Mouse (Mus musculus) left cerebral cortex, adult 9 months (tissue): ENCODE data around the gene Foxp1.

ENCODE experiments used
- DNase-seq, 2 experiments: peaks; one replicate each; pipeline ENCODE4 v3.0.0; 2022; ENCODE audit warnings: low spot score in 2 of 2

Foxp1 gene

DNA sequence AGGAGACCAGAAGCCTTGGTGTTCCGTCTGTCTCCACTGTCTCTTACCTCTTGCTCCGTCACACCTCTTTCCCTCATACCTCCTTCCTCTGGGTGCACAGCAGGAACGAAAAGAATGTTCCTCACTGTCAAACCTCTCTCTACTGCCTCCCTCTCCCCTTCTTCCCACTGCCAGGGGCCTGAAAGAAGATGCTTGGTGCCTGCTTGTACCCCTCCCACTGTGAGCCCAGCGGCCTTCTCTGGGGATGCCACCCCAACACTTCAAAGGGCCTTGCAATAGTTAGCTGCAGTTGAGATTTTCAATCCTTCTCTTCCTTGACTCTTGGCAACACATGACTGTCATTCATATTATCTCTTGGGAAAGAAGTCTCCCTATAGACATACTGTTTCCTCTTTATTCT lies 339.7 kb downstream of the Foxp1 start:
- DNase-seq = no peak

DNA sequence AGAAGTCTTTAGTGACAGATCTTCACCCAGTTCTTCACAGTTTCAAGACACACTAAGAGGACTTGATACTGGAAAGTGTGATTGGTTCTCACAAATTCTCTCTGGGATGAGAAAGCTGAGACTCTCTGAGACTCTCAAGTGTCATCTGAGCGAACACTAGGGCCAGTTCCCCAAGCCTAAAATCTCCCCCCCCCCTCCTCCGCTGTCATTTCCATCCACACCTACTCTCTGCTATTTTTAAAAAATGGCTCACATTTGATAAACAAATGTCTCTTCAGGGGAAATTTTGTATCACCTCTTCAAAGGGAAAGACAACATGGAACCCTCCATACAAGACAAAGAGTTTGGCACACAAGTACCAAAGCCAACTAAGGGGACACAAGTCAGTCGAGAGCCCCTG lies 346.3 kb downstream of the Foxp1 start:
- DNase-seq = no peak

DNA sequence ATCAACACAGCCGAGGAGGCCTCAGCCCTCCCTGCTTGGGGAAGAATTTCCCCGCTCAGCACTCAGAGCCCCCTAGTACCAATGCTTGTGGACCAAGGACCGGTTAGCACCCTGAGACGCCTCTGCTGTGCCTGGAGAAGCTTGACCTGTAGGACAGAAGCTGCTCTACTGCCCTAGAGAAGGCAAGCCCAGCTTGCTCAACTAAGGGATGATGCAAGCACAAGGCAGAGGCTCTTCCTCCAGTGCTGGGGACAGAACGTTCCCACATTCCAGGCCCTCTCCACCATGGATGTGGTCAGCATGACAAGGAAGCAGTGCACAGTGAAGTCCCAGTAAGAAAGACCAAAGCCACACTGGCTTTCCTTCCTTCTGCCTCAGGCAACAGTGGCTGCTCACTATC lies 347.1 kb downstream of the Foxp1 start:
- DNase-seq = no peak

DNA sequence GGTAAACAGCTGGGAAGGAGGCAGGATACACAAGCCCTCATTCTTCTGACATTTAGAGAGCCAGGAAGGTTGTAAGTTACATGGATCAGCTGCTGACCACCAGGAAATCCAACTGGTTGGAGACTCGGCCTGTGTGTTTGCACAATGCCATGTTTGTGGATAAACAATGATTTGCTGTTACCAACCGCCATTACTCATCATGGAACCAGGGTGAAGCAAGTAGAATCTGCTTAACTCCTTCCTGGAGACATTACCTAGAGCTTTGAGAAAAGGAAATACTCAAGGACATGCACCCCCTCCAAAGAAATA lies 348.7 kb downstream of the Foxp1 start:
- no peak for DNase-seq

DNA sequence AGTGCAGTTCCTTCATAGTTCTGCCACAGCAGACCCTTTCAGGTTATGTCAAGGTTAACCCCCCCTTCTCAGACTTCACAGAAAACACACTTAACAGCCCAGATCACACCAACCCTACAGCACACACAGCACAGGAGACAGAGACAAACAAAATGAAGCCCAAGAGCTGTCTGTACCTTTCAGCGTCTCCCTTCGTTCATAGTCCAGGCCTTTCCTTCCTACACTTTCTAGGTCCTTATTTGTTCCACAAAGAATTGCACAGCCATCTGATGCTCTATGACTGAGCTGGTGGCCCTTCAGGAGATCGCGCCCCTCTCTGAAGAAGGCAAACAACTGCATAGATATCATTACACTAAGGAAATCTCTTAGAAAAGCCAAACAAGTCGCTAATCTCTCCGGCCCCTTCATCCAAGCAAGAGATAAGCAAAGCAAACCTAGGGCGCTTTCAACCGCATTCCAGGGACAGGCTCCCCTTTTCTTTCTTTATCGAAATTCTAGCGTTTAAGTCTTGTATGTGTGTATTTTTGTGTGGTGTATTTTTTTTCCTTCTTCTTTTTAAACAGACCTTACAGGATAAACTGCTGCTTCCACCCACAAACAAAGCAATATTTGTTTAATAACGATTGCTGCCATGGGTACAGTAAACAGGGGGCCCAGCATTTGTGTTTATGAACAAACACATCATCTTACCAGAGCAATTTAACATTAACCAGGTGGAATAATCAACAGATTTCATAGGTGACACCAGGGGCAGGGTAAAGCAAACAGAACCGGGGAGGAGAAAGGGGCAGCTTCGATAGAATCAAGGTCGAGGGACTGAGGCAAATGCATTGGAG lies 349.2 kb downstream of the Foxp1 start:
- DNase-seq = no peak

DNA sequence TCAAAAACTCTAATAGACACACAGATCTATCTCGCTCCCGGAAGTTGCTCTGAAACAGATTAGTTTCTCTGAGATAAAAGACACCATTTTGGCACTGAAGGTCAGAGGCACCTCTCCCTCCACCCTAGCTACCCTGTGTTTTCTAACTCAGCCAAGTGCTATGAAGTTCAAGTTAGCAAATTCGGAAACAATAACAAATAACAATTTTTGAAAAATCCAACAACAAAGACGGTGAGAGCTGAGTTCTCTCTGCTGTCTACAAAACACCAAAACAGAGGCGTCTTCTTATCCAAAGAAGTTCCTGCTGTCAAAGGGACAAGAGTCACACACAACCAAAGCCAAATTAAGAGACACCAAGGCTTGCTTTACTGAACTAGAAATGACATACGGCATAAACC lies 349.9 kb downstream of the Foxp1 start:
- DNase-seq = no peak

DNA sequence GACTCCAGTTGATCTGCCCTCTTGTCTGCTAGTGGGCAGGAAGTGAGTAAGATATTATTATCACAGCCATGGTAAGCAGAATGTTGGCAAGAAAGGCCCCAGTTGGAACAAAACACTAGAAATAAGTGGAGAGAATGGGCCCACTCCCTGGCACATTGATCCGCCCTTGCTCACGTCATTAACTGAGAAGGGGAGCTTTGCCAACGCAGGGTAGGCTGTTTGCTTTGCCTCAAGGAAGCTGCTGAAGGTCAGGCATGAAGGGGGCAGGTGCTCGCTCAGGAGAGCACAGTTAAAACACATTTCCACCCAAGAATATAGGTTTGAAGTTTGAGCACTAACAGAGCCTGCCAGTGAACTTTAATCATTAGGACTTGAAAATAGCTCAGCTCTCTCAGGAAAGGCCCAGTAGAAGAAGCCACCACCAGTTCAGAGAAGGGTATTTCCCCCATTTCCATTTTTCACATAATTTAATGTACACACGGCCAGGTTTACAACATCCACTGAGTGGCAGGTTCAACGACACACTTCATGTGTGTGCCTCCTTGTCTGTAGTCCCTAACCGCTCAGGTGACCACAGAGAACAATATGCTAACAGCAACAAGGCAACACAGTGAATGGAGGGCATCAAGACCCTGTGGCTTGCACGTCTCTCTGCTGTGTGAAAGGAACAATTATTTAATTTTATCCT lies 350.5 kb downstream of the Foxp1 start:
- DNase-seq = no peak

DNA sequence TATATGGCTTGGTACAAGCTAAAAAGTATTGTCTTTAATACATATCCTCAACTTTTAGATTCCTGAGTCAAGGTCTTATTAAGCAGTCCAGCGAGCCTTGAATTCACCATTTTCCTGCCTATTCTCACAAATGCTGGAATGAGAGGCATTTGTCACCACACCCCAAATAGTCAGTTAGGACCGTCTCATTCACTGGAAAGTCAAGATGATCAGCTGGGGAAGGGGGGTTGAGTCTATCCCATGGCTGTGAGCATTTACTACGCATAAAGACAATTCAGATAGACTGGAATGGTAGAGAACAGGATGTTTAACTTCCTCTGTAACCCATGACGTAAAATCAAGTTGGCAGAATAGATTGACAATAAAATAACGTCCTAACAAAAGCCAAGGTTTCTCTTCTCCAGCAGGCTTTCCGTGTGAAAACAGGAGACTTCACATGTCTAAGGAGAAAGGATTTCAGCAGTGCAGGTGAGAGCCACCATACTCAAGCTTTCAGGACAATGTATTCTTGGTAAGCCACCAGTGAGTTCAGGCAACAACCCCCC lies 351.2 kb downstream of the Foxp1 start:
- DNase-seq = no peak

DNA sequence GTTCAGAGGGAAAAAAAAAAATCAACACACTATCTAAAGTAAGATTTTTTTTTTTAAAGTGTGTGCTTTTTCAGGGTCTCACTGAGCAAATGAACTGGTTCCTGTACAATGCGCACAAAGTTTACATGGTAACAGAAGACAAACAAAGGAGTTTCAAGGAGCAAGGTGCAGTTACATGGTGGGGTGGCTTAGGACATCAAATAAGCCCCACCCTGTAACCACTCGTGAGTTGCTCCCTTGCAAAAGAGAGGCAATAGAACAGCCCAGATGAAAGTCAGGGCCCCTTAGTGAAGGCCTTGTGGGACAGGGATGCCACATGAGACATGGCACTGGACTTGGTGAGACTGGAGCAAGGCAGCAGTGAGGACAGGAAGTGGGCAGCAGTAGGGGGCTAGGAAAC lies 353.8 kb downstream of the Foxp1 start:
- no peak for DNase-seq

DNA sequence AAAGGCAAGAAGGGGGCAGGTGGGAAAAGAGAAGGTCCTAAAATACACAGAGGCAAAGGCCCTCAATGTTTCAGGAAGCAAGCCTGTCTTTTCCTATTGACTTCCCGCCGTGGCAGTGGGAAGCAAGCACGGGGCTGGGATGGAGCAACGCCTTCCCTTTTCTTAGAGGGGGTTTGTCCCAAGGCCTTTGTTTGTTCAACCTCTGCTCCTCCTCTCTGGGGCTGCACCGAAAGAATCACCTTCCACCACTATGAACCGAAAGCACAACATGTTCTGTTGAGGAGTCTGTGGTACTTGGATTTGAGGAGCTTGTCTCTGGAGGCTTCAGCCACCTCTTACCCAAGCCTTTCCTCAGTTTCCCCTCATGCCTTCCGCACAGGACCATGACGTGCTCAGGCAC lies 355.5 kb downstream of the Foxp1 start:
- no peak for DNase-seq

DNA sequence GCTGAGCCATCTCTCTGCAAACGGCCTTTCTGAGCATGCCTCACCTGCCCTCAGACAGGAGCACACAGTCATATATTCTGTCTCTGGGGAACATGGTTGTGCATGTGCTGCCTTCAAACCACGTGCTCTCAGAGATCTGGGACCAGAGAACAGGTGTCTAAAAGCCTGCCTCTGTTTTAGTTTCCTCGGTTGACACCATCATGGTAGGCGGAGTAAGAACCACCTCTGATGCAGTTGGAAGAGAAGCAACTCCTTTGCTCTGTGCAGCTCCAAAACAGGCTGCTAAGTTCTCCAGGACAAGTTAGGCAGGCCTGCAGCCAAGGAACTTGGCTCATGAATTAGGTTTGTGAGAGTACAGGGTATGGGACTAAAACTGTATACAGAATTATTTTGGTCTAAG lies 356.4 kb downstream of the Foxp1 start:
- peak; percentile 42 to 70 for DNase-seq

DNA sequence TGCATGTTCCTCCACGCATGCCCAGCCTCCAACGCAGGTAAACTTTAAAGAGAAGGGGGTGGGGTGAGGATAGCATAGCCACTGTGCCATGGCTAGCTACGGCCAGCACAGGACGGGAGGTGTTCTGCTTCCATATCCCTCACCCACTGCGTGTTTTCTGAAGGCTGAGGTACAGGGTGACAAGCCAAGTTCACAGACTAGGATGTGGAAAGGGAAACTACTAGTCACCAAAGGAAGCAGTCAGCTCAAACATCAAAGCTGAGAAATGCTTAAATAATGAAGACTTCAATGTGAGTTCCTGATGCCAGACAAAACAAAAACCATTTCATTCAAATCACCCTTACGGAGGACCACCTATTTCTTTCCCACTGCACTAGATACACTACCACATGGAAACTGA lies 357.8 kb downstream of the Foxp1 start:
- no peak for DNase-seq

DNA sequence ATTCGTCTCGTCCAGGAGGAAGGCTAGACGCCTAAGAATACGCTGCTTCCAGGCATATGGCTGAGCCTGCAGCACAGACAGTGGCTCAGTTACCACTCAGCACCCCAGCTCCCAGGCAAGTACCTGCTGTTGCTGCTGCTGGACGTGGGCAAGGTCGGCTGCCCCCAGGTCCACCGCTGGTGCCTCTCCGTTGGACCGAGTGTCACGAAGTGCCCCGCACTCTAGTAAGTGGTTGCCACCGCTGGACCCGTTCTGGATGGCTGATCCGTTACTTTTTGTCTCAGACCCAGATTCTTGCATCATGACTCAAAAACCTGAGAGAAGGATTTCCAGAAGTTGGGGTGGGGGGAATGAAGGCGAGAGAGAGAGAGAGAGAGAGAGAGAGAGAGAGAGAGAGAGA lies 359.8 kb downstream of the Foxp1 start:
- no peak for DNase-seq

DNA sequence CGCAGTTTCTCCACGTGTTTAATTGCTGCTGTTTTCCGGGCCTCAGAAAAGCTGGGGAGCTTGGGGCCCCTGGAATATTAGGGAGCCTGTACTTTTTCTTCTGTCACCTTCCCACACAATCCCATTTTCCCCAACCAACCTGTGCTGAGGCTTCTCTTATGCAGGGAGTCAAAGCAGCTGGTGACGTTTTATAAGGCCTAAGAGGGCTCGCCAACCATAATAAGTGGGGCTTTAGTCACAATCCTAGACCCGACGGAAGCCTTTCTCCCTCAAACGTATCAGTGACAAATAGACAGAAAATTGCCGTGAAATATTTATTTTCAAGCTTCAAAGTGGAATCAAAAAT lies 362.2 kb downstream of the Foxp1 start:
- DNase-seq = no peak

DNA sequence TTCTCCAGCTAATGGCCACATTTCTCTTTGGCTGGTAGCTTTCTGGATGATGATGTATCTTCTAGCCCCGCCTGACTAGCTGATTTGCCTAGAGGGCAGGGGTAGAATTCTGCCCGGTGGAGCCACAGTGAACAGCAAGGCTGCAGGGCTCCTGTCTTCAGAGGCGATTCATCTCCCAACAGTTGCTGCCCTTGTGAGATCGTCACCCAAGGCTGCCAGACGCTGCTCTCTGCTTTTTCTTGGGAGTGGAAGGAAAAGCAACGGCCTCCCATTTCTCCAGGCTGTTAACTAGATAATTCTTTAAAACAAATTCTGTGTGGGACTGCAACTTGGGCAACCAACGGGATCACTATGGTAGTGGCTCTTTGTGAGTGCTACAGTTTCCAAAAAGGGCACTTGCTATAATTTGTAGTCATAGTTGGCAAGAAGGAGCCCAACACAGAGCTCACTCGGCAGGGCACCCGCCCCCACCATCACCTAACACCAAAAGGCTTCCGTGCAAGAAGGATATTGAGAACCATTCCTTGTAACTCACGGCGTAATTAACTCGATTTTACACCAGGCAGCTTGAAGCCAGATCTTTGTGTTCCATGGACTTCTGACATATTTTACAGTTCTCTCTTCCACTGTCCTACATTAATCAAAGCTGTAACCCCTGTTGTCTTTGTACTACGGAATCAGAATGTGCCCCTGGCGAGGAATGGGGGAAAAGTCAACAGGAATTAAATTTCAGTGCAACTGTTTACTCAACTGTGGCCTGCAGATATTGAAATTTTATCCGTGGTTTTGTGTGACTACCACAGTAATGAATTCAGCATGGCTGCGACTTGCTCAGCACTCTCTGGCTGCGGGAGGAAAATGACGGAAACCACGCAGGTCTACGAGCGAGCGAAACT lies 362.8 kb downstream of the Foxp1 start:
- DNase-seq = no peak

DNA sequence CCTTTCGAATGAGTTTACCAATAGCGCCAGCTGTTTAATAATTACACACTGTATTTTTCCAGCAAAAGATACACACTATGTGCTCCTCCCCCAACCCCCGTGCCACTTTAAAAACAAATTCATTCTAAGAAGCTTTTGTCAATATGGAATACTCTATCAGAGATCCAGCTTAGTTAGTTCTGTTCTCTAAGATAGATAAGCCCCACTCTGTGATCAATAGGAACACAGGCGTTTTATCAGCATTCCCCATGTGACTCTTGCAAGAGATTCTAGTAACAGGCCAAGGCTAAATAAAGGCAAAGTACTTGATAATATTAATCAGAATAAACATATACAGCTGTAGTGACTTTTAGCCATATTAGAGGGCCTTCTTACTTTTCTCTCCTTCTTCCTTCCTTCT lies 368.8 kb downstream of the Foxp1 start:
- DNase-seq = no peak

DNA sequence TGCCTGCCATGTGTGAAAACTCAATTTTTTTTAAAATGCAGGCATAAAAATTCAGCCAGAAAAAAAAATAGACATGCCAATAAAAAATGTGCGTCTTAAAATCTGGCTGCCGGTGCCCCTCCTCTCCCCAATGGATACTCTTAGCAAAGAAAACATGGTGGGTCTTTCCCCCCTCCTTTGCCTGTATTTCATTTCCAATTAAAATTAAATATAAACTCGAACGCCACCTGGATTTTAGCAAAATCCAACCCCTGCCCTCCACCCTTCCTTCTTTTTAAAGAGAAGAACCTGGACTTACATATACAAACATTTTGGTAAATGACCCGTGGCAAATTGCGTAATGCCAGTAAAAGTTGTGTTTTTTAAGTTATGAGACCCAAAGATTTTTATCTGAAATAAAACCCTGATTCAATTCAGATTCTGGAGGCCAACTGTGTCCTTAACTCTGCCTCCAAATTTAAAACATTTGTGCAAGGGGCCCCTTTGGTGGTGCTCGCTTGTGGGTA lies 376.1 kb downstream of the Foxp1 start:
- DNase-seq = no peak

DNA sequence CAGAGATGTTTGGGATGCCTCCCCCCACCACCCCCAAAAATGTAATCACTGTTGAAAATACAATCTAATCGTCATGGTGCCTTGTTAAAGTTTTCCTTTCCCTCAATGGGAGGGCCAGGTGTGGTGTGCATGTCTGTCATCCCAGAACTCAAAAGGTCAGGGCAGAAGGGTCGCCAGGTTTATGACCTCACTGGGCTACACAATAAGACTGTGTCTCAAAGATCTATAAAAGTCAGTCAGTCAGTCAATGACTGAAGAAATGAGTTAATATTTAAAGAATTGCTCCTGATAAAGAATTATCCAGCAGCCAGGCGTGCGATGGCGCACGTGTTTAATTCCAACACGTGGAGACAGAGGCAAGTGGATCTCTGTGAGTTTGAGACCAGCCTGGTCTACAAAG lies 377.5 kb downstream of the Foxp1 start:
- no peak for DNase-seq

DNA sequence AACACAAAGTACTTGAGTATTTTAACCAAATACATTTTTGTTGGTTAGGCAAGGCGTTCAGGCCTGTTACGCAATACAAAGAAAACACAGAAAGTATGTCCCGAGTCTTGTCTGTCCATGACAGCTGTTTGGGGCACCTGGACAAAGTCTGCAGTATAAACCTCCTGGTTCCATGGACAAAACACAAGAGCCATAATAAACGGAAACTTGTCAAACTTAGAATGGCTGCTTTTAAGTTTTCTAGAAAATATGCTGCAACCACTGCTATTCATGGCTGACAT lies 378.8 kb downstream of the Foxp1 start:
- DNase-seq = no peak

DNA sequence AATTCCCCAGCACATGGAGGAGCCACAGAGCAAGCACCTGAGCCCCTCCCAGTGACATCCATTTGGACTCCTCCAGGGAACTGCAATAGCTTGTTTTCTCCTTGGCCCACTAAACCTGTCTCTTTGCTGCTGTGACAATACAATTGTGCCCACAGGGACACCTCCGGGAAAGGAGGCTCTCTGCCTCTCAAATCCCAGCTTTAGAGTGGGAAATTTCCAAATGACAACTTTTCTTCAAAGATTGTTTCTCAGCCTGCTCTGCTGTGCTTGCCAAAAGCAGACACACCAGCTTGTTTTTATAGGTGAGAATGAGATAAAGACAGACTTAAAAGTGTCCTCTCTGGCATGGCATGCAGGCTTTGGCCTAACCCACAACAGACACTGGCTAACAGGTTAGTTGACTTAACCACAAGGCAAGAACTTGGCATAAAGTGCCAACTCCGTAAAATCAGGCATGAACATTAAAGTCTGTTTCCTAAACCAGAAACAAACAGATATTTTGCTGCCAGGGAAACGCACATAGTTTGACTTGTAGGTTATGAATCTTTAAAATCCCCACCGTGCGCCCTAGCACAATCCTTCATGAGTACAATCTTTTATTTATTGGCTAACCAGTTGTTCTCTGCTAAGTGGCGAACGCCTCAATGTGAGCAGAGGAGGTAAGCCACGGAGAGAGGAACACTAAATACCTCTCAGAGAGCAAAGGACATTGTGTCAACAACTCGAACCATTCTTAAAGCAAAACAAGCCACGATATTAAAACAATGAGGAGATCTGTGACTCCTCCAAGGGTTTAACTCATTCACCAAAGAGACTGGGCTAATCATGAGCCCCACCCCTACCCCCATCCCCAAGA lies 379.4 kb downstream of the Foxp1 start:
- no peak for DNase-seq

DNA sequence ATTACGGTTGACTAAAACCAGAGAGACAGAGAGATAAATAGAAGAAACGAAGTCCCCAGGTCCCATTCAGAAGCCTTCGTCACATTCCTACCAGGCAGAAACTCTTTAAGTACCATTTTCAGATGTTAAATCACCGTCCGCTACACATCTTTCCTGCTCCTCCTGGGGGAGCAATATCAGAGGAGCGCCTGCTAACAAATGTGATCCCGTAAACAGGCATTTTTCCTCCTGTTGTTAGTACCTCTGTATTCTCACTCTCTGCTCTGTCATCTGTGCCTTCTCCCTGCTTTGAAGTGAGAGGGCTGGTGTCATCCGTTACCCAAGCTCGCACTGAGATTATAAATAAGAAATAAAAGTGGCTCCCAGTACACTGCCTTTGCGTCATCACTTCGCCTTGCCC lies 384.5 kb downstream of the Foxp1 start:
- DNase-seq = no peak

DNA sequence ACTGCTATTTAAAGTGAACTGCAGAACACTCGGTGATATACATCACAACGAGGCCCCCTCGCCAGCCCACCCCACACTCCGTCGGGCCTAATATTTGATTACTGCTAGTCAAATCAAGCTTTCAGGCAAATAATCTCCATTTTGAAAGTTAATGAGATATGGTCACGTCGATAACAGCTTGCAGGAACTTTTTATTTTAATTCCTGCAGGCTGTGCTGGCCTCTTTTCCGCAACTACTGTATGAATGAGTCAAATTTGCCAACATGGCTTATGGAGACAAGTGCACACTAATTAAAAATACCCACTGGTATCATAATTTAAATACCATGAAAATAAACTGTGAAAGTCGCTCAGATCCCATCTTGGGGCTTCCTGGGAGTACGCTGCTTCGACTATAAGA lies 385.4 kb downstream of the Foxp1 start:
- no peak for DNase-seq
